Mouse (Mus musculus) embryonic facial prominence, embryonic 12.5 days (tissue): ENCODE measurements around the gene Bcas3. TPM values are rescaled to one million over a fixed set of nuclear protein-coding genes. Genes with fewer than 3 reads are reported as not detected.
A peak's percentile ranks its signal among the peaks of the same experiment; 100 is the strongest.

Experiments used
- ATAC-seq: fragments of 200-750 bp; cut with Nextera tagmentation; 2 replicates; pipeline ENCODE4 v1.8.0; 2017; ENCODE audit not compliant: insufficient number of reproducible peaks, insufficient read depth, low FRiP score, low TSS enrichment
- H3K27ac ChIP-seq: fragments of 300-500 bp; sonication (generic); 2 replicates; pipeline ENCODE4 v1.5.1; 2016; ENCODE audit warnings: mild to moderate bottlenecking
- H3K27me3 ChIP-seq: fragments of 300-500 bp; sonication (generic); 2 replicates; pipeline ENCODE4 v1.6.1; 2016; ENCODE audit warnings: mild to moderate bottlenecking, moderate library complexity
- H3K36me3 ChIP-seq: fragments of 300-500 bp; sonication (generic); 2 replicates; pipeline ENCODE4 v1.6.1; 2016; ENCODE audit warnings: mild to moderate bottlenecking
- H3K4me1 ChIP-seq: fragments of 300-500 bp; sonication (generic); 2 replicates; pipeline ENCODE4 v1.6.1; 2016
- H3K4me2 ChIP-seq: fragments of 300-500 bp; sonication (generic); replicated peaks from 2 replicates; pipeline ENCODE4 v1.6.1; 2016; ENCODE audit warnings: mild to moderate bottlenecking, moderate library complexity
- H3K4me3 ChIP-seq: fragments of 300-500 bp; sonication (generic); 2 replicates; pipeline ENCODE4 v1.5.1; 2016; ENCODE audit warnings: mild to moderate bottlenecking
- H3K9ac ChIP-seq: fragments of 300-500 bp; sonication (generic); 2 replicates; pipeline ENCODE4 v1.6.1; 2016; ENCODE audit warnings: mild to moderate bottlenecking, moderate library complexity
- H3K9me3 ChIP-seq: fragments of 300-500 bp; sonication (generic); 2 replicates; pipeline ENCODE4 v1.6.1; 2016; ENCODE audit warnings: mild to moderate bottlenecking, moderate library complexity
- WGBS: fragments of 180-500 bp; shearing (Covaris S2); methylation state at CpG from one replicate; pipeline ENCODE4 v1.1.7; 2016; 5-methylcytosine and 5-hydroxymethylcytosine counted together
- polyA plus RNA-seq: library from polyadenylated mRNA; unstranded; fragments of >200 nt; fragmentation: Nextera tagmentation; extraction: Ambion mirVana; gene quantifications from 2 replicates; pipeline ENCODE4 v1.2.1, GENCODE M21; 2016

Bcas3 gene
- polyA plus RNA-seq, 1 experiment from 2014 or later, result 28.7 TPM

GRCm38 (mm10) chr11:85523646-85524045, 170.7 kb downstream of the Bcas3 start:
- ATAC-seq, result no peak
- H3K27me3 ChIP-seq, result peaks cover 3% of the 10 kb centered on the region; the same call in 1 of the 2 replicates
- peak overlapping the region; percentile 51; the same call in 1 of the 2 replicates for H3K4me2 ChIP-seq
- peaks cover 47% of the 10 kb centered on the region for H3K4me1 ChIP-seq
- 26% methylated on average over 6 of the region's 6 CpGs for whole genome bisulfite sequencing
- no peak overlapping the region for H3K9ac ChIP-seq
- no peaks in the 10 kb centered on the region for H3K36me3 ChIP-seq
- H3K27ac ChIP-seq, result peak overlapping the region; percentile 86
- H3K9me3 ChIP-seq, result no peaks in the 10 kb centered on the region
- H3K4me3 ChIP-seq, result no peak overlapping the region

GRCm38 (mm10) chr11:85524186-85524585, 171.2 kb downstream of the Bcas3 start:
- H3K4me2 ChIP-seq, result peak overlapping the region; percentile 51
- H3K27ac ChIP-seq, result peak overlapping the region; percentile 86
- peak overlapping the region; percentile 25 for H3K4me3 ChIP-seq
- WGBS, result 9% methylated on average over 12 of the region's 12 CpGs
- peaks cover 47% of the 10 kb centered on the region for H3K4me1 ChIP-seq
- ATAC-seq, result no peak
- H3K9me3 ChIP-seq, result no peaks in the 10 kb centered on the region
- H3K36me3 ChIP-seq, result no peaks in the 10 kb centered on the region
- peaks cover 3% of the 10 kb centered on the region; the same call in 1 of the 2 replicates for H3K27me3 ChIP-seq
- 0 out of 2 replicates have a peak overlapping the region, but pooled peaks have one; percentile 4 for H3K9ac ChIP-seq

GRCm38 (mm10) chr11:85524841-85525500, 172.0 kb downstream of the Bcas3 start:
- no peaks in the 10 kb centered on the region for H3K36me3 ChIP-seq
- H3K4me1 ChIP-seq, result peaks cover 46% of the 10 kb centered on the region
- H3K4me2 ChIP-seq, result peak overlapping the region; percentile 51
- H3K9ac ChIP-seq, result peak overlapping the region; percentile 15; the same call in 1 of the 2 replicates
- H3K9me3 ChIP-seq, result no peaks in the 10 kb centered on the region
- no peak; the same call in 1 of the 2 replicates for ATAC-seq
- WGBS, result 10% methylated on average over 16 of the region's 16 CpGs
- H3K27me3 ChIP-seq, result peaks cover 3% of the 10 kb centered on the region; the same call in 1 of the 2 replicates
- H3K27ac ChIP-seq, result peak overlapping the region; percentile 86
- H3K4me3 ChIP-seq, result no peak overlapping the region

GRCm38 (mm10) chr11:85525501-85525885, 172.5 kb downstream of the Bcas3 start:
- Histone ChIP-seq H3K27me3 (peaks cover 3% of the 10 kb centered on the region; the same call in 1 of the 2 replicates), H3K4me3 (no peak overlapping the region), H3K4me1 (peaks cover 41% of the 10 kb centered on the region), H3K36me3 (no peaks in the 10 kb centered on the region), H3K27ac (peak overlapping the region; percentile 86), H3K9ac (peak overlapping the region; percentile 15; the same call in 1 of the 2 replicates), H3K4me2 (peak overlapping the region; percentile 51), H3K9me3 (no peaks in the 10 kb centered on the region)
- no peak for ATAC-seq
- WGBS, result 9% methylated on average over 10 of the region's 10 CpGs

- ATAC-seq, result no peak
- WGBS, result 31% methylated on average over 11 of the region's 11 CpGs
- peak overlapping the region; percentile 51 for H3K4me2 ChIP-seq
- peaks cover 3% of the 10 kb centered on the region; the same call in 1 of the 2 replicates for H3K27me3 ChIP-seq
- H3K9ac ChIP-seq, result no peak overlapping the region
- H3K4me3 ChIP-seq, result no peak overlapping the region
- H3K9me3 ChIP-seq, result no peaks in the 10 kb centered on the region
- H3K27ac ChIP-seq, result peak overlapping the region; percentile 86
- H3K4me1 ChIP-seq, result peaks cover 39% of the 10 kb centered on the region
- no peaks in the 10 kb centered on the region for H3K36me3 ChIP-seq
Measured at GRCm38 (mm10) chr11:85525979-85526775, 173.2 kb downstream of the Bcas3 start.

- Histone ChIP-seq H3K9ac (no peak overlapping the region), H3K9me3 (no peaks in the 10 kb centered on the region), H3K27ac (peak overlapping the region; percentile 5; the same call in 1 of the 2 replicates), H3K4me2 (no peak overlapping the region), H3K36me3 (no peaks in the 10 kb centered on the region), H3K4me1 (peaks cover 47% of the 10 kb centered on the region), H3K4me3 (no peak overlapping the region), H3K27me3 (no peaks in the 10 kb centered on the region; the same call in 1 of the 2 replicates)
- WGBS, result 25% methylated on average over 5 of the region's 5 CpGs
- ATAC-seq, result no peak
Measured at GRCm38 (mm10) chr11:85527261-85527660, 174.3 kb downstream of the Bcas3 start.

- H3K4me1 ChIP-seq, result peaks cover 35% of the 10 kb centered on the region
- WGBS, result 76% methylated on average over 5 of the region's 5 CpGs
- H3K27ac ChIP-seq, result no peak overlapping the region
- H3K9ac ChIP-seq, result no peak overlapping the region
- no peak for ATAC-seq
- no peaks in the 10 kb centered on the region; the same call in 1 of the 2 replicates for H3K27me3 ChIP-seq
- H3K36me3 ChIP-seq, result no peaks in the 10 kb centered on the region
- H3K4me3 ChIP-seq, result no peak overlapping the region
- H3K9me3 ChIP-seq, result no peaks in the 10 kb centered on the region
- H3K4me2 ChIP-seq, result no peak overlapping the region
Measured at GRCm38 (mm10) chr11:85529531-85530285, 176.7 kb downstream of the Bcas3 start.

GRCm38 (mm10) chr11:85540989-85541388, 188.0 kb downstream of the Bcas3 start:
- WGBS, result 81% methylated on average over 4 of the region's 4 CpGs
- Histone ChIP-seq H3K4me2 (no peak overlapping the region), H3K4me3 (no peak overlapping the region), H3K27ac (no peak overlapping the region), H3K4me1 (peaks cover 5% of the 10 kb centered on the region; the same call in 1 of the 2 replicates), H3K36me3 (no peaks in the 10 kb centered on the region), H3K9ac (no peak overlapping the region), H3K9me3 (no peaks in the 10 kb centered on the region), H3K27me3 (no peaks in the 10 kb centered on the region)
- no peak for ATAC-seq

- Histone ChIP-seq H3K4me1 (peaks cover 5% of the 10 kb centered on the region; the same call in 1 of the 2 replicates), H3K4me2 (no peak overlapping the region), H3K9ac (no peak overlapping the region), H3K4me3 (no peak overlapping the region), H3K27ac (no peak overlapping the region), H3K36me3 (no peaks in the 10 kb centered on the region), H3K9me3 (no peaks in the 10 kb centered on the region), H3K27me3 (no peaks in the 10 kb centered on the region)
- WGBS, result 81% methylated on average over 4 of the region's 4 CpGs
- ATAC-seq, result no peak
Measured at GRCm38 (mm10) chr11:85543311-85543710, 190.3 kb downstream of the Bcas3 start.

GRCm38 (mm10) chr11:85545602-85546001, 192.6 kb downstream of the Bcas3 start:
- Histone ChIP-seq H3K9ac (no peak overlapping the region), H3K27me3 (no peaks in the 10 kb centered on the region), H3K4me2 (no peak overlapping the region), H3K4me1 (peaks cover 5% of the 10 kb centered on the region; the same call in 1 of the 2 replicates), H3K9me3 (no peaks in the 10 kb centered on the region), H3K27ac (no peak overlapping the region), H3K4me3 (no peak overlapping the region), H3K36me3 (no peaks in the 10 kb centered on the region)
- WGBS, result 44% methylated on average over 5 of the region's 5 CpGs
- no peak for ATAC-seq

GRCm38 (mm10) chr11:85547966-85548365, 195.0 kb downstream of the Bcas3 start:
- Histone ChIP-seq H3K4me1 (no peaks in the 10 kb centered on the region), H3K36me3 (no peaks in the 10 kb centered on the region), H3K9me3 (no peaks in the 10 kb centered on the region), H3K4me3 (no peak overlapping the region), H3K27ac (no peak overlapping the region), H3K4me2 (no peak overlapping the region), H3K27me3 (no peaks in the 10 kb centered on the region), H3K9ac (no peak overlapping the region)
- no peak for ATAC-seq
- WGBS, result 52% methylated on average over 6 of the region's 6 CpGs
